Mouse (Mus musculus) ovary, postnatal 36 days (tissue): Measurements from ENCODE around the gene Swap70.

Experiments
- DNase-seq: peaks from one replicate; pipeline ENCODE4 v3.0.0; 2022; ENCODE audit warnings: low spot score, mixed read lengths

Swap70 gene

GRCm38 (mm10) chr7:110306281-110306680, 84.8 kb downstream of the Swap70 start:
- no peak for DNase-seq

GRCm38 (mm10) chr7:110307741-110308140, 86.2 kb downstream of the Swap70 start:
- DNase-seq: no peak

GRCm38 (mm10) chr7:110309246-110309645, 87.7 kb downstream of the Swap70 start:
- DNase-seq: no peak

GRCm38 (mm10) chr7:110313392-110314055, 92.0 kb downstream of the Swap70 start:
- no peak for DNase-seq

GRCm38 (mm10) chr7:110314401-110314890, 92.9 kb downstream of the Swap70 start:
- no peak for DNase-seq

GRCm38 (mm10) chr7:110315352-110315751, 93.8 kb downstream of the Swap70 start:
- DNase-seq: no peak

GRCm38 (mm10) chr7:110317412-110317811, 95.9 kb downstream of the Swap70 start:
- DNase-seq: no peak

GRCm38 (mm10) chr7:110318971-110319519, 97.5 kb downstream of the Swap70 start:
- DNase-seq: no peak

GRCm38 (mm10) chr7:110321106-110321505, 99.6 kb downstream of the Swap70 start:
- DNase-seq: no peak

- DNase-seq: no peak
Observed at GRCm38 (mm10) chr7:110324852-110325251, 103.3 kb downstream of the Swap70 start.

GRCm38 (mm10) chr7:110325381-110326110, 104.0 kb downstream of the Swap70 start:
- DNase-seq: no peak
